Mouse (Mus musculus): ENCODE results near the gene Lrrc34. TPM values are rescaled to one million over a fixed set of nuclear protein-coding genes. Genes with fewer than 3 reads are reported as not detected.

The Lrrc34 gene
- polyA plus RNA-seq, 1 experiment from 2014 or later = 0.40 TPM

DNA sequence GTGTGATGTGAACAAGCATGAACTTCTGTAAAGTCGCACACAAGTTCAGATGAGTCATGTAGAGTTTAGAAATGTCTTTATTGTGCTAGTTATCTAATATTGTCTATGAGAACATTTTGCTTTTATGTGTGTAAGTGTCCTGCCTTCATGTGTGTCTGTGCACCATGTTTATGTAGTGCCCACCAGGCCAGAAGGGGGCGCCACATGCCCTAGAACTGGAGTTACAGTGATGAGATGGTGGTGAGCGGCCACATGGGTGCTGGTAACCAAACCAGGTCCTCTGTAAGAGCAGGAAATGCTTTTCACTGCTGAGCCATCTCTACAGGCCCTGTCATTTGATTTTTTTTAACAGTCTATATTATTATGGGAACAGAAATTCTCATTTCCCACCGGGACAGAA is 12.0 kb downstream of the Lrrc34 start:
- no peak for ATAC-seq
- Histone ChIP-seq H3K4me2 (replicated peaks) (no peak overlapping the region), H3K36me3 (no peaks in the 10 kb centered on the region), H3K9me3 (no peaks in the 10 kb centered on the region), H3K27me3 (replicated peaks) (no peaks in the 10 kb centered on the region), H3K4me3 (replicated peaks) (no peak overlapping the region), H3K27ac (no peak overlapping the region), H3K4me1 (replicated peaks) (no peaks in the 10 kb centered on the region), H3K9ac (no peak overlapping the region)
- 78% methylated on average over 4 of the region's 4 CpGs for WGBS

DNA sequence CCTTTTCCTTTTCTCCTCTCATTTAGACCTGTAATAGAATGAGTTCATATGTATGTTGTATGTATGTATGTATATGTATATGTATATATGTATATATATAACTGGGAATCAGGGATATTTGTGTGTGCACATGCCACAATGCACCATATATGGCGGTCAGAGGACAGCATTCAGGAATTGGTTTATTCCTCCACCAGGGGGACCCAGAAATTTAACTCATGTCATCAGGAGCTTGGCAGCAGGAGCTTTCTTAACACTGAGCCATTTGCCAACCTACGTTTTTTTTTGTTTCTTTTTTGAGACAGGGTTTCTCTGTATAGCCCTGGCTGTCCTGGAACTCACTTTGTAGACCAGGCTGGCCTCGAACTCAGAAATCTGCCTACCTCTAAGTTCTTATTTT is 14.0 kb downstream of the Lrrc34 start:
- WGBS = 62% methylated on average over 3 of the region's 3 CpGs
- Histone ChIP-seq H3K27me3 (replicated peaks) (no peaks in the 10 kb centered on the region), H3K9me3 (no peaks in the 10 kb centered on the region), H3K9ac (no peak overlapping the region), H3K4me2 (replicated peaks) (no peak overlapping the region), H3K4me3 (replicated peaks) (no peak overlapping the region), H3K4me1 (replicated peaks) (no peaks in the 10 kb centered on the region), H3K27ac (no peak overlapping the region), H3K36me3 (no peaks in the 10 kb centered on the region)
- ATAC-seq = no peak

DNA sequence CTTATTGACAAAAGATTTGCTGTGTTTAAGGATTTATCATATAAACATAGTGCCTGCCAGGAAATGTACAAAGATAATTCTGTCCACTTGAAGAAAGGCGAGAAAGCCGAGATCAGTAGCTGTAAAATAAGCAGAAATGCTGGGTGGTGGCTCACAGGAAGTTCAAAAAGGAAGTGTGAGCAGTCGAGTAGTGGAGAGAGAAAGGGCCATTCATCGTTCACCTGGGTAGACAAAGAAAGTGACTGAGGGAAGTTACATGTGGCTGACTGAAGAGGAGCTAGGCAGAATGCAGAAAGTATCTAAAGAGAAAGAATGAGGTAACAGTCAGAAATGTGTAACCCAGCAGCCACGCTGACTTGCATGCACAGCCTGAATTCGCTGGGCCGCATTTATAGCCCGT is 27.5 kb downstream of the Lrrc34 start:
- Histone ChIP-seq H3K27me3 (replicated peaks) (no peaks in the 10 kb centered on the region), H3K27ac (no peak overlapping the region), H3K36me3 (peaks cover 13% of the 10 kb centered on the region), H3K4me1 (replicated peaks) (no peaks in the 10 kb centered on the region), H3K4me2 (replicated peaks) (no peak overlapping the region), H3K9me3 (no peaks in the 10 kb centered on the region), H3K9ac (no peak overlapping the region), H3K4me3 (replicated peaks) (no peak overlapping the region)
- 80% methylated on average over 8 of the region's 8 CpGs for WGBS
- no peak for ATAC-seq

DNA sequence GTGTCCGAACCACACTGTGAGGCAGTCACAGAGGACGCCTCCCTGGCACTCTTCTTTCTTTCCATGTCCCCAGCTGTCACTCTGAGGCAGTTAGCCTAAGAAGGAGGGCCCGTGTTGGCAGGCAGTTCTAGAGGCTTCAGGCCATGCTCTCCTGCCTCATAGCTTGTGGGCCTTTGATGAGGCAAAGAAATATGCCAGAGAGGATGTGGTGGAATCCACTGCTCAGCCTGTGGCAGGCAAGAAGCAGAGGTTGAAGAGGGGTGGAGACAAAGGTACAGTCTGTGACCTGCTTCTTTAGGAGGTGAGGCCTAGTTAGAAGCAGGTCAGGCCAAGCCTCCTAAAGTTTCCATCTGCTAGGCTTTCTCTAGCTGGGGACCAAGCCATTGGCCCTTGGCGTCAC is 36.7 kb downstream of the Lrrc34 start:
- Histone ChIP-seq H3K4me2 (replicated peaks) (no peak overlapping the region), H3K9ac (no peak overlapping the region), H3K4me3 (replicated peaks) (no peak overlapping the region), H3K9me3 (no peaks in the 10 kb centered on the region), H3K27ac (no peak overlapping the region), H3K36me3 (peaks cover 38% of the 10 kb centered on the region), H3K4me1 (replicated peaks) (no peaks in the 10 kb centered on the region), H3K27me3 (replicated peaks) (no peaks in the 10 kb centered on the region)
- no peak for ATAC-seq
- WGBS = 90% methylated on average over 4 of the region's 4 CpGs

DNA sequence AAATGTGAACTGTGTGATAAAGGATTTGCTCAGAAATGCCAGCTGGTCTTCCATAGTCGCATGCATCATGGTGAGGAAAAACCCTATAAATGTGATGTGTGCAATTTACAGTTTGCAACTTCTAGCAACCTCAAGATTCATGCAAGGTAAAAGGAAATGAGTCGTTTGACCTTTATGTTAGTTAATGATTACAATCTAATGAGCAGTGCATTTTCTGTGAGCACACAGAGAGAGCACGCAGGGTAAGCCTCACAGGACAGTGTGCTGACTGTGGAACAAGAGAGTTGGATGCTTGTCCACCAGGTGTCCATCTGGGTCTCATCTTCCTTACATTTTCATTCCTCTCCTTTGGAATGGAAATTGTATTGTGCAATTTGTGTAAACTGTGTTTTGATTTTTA is 38.7 kb downstream of the Lrrc34 start:
- Histone ChIP-seq H3K36me3 (peaks cover 32% of the 10 kb centered on the region), H3K9me3 (no peaks in the 10 kb centered on the region)
- 63% methylated on average over 3 of the region's 3 CpGs for WGBS

DNA sequence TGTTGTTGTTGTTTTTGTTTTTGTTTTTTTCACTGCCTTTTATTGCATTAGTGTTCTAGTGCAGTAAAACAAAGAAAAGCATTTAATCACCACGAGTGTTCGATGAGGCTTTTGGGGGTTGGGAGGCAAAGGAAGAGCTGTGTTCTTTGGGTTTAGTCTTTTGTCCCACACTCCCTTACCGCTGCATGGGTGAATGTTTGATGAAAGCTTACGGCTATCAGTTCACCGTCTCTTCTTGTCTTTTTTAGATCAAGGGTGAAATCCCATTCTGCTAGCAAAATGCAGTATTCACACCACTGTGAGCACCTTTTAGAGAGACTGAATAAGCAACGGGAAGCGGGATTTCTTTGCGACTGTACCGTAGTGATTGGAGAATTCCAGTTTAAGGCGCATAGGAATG is 44.4 kb downstream of the Lrrc34 start:
- Histone ChIP-seq H3K9ac (peak overlapping the region; percentile 90), H3K4me1 (replicated peaks) (peaks cover 9% of the 10 kb centered on the region), H3K27ac (no peak overlapping the region), H3K9me3 (no peaks in the 10 kb centered on the region), H3K36me3 (peaks cover 10% of the 10 kb centered on the region; the same call in 1 of the 2 replicates), H3K4me2 (replicated peaks) (peak overlapping the region; percentile 65), H3K27me3 (replicated peaks) (no peaks in the 10 kb centered on the region), H3K4me3 (replicated peaks) (peak overlapping the region; percentile 83)
- 34% methylated on average over 10 of the region's 10 CpGs for WGBS
- ATAC-seq = no peak

More for the DNA sequence above, 38.7 kb downstream of the Lrrc34 start:
- H3K27me3 ChIP-seq (replicated peaks) = no peaks in the 10 kb centered on the region
- H3K4me1 ChIP-seq (replicated peaks) = no peaks in the 10 kb centered on the region
- H3K27ac ChIP-seq = no peak overlapping the region
- no peak overlapping the region for H3K4me3 ChIP-seq (replicated peaks)
- ATAC-seq = peak; percentile 73; the same call in 1 of the 2 replicates
- H3K4me2 ChIP-seq (replicated peaks) = no peak overlapping the region
- no peak overlapping the region for H3K9ac ChIP-seq

DNA sequence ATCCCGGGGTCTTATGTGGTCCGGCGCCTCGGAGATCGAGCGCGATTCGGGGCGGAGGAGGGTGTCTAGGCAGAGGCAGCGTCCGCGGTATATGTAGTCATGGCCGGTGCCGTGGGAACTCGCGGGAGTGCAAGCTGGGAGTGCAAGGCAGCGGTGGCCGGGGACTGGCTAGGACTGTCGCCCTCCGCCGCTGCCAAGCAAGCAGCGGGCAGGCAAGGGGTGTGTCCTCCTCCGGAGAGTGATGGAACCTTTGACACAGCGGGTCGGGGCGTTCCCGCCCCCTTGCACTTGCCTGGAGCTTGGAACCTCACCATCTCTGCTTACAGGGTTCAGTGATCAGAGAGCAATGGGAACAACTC is 45.0 kb downstream of the Lrrc34 start:
- Histone ChIP-seq H3K36me3 (peaks cover 8% of the 10 kb centered on the region; the same call in 1 of the 2 replicates), H3K27ac (peak overlapping the region; percentile 93), H3K4me2 (replicated peaks) (peak overlapping the region; percentile 65), H3K9ac (peak overlapping the region; percentile 90), H3K4me3 (replicated peaks) (peak overlapping the region; percentile 83), H3K9me3 (no peaks in the 10 kb centered on the region), H3K4me1 (replicated peaks) (peaks cover 9% of the 10 kb centered on the region), H3K27me3 (replicated peaks) (no peaks in the 10 kb centered on the region)
- ATAC-seq = peak; percentile 71
- under 1% methylated on average over 27 of the region's 27 CpGs for WGBS

DNA sequence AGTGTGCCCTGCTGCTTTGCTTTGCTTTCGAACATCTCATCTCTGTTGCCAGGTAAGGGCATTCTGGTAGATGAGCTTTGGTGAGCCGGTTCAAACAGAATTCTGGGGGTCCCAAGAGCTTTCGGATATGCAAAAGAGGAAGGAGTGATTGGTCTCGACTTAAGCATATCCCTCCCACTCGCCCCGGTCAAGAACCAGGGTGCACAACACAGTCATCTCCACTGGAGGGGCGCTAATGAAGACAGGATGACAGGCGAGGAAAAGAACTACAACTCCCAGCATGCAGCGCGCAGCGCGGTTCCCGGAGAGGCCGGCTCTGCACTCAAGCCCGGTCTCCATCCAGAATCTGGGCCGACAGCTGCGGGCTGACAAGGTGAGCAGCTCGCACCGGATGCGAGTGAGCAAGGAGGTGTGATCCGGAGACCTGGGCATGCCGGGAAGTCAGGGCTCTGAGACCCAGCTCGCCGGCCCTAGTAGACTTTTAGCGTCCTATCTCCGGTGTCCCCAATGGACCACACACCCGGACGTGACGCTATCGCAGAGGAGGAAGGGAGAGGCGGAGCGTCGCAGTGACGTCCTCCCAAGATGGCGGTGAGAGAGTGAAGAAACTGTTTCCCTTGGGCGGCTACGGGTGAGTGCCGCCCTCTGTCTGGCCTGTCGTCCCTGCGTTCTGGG is 45.5 kb downstream of the Lrrc34 start, which contains the start of gene Mynn:
TSS of gene Mynn (plus strand) at position 1 of the 675 bp plus-strand sequence.
- H3K9me3 ChIP-seq = no peaks in the 10 kb centered on the region
- H3K27ac ChIP-seq = peak within 1 kb of the TSS; percentile 93
- peaks cover 2% of the 10 kb centered on the region; the same call in 1 of the 2 replicates for H3K36me3 ChIP-seq
- peak; percentile 95 for ATAC-seq
- H3K4me2 ChIP-seq (replicated peaks) = peak within 1 kb of the TSS; percentile 79
- peak within 1 kb of the TSS; percentile 90 for H3K9ac ChIP-seq
- WGBS = under 1% methylated on average over 40 of the region's 40 CpGs
- H3K4me3 ChIP-seq (replicated peaks) = peak within 1 kb of the TSS; percentile 83
- peaks cover 9% of the 10 kb centered on the region for H3K4me1 ChIP-seq (replicated peaks)
- H3K27me3 ChIP-seq (replicated peaks) = no peaks in the 10 kb centered on the region

DNA sequence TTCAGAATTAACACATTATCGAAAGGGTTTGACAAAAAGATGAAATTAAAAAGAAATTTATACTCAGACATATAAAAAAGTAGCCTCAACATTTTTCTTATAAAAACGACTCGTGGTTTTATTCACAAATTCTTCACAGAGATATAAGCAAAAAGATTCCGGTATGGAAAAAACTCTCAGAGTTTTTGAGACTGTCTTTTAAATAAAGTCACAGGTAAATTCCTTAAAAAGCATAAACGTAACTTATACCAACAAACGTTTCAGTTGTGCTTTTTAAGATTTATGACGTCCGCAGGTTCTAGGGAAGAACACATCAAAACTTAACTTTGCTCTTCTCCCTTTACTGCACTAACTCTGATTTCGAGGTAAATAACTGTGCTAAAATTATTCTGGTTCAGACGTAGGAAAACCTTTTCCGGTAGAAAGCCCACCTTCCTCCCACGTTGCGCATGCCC is 46.0 kb downstream of the Lrrc34 start:
- peaks cover 9% of the 10 kb centered on the region for H3K4me1 ChIP-seq (replicated peaks)
- H3K4me2 ChIP-seq (replicated peaks) = peak overlapping the region; percentile 79
- ATAC-seq = no peak
- peak overlapping the region; percentile 83 for H3K4me3 ChIP-seq (replicated peaks)
- under 1% methylated on average over 13 of the region's 13 CpGs for WGBS
- no peaks in the 10 kb centered on the region for H3K36me3 ChIP-seq
- no peaks in the 10 kb centered on the region for H3K9me3 ChIP-seq
- H3K27ac ChIP-seq = peak overlapping the region; percentile 93
- H3K9ac ChIP-seq = peak overlapping the region; percentile 90; the same call in 1 of the 2 replicates
- H3K27me3 ChIP-seq (replicated peaks) = no peaks in the 10 kb centered on the region

DNA sequence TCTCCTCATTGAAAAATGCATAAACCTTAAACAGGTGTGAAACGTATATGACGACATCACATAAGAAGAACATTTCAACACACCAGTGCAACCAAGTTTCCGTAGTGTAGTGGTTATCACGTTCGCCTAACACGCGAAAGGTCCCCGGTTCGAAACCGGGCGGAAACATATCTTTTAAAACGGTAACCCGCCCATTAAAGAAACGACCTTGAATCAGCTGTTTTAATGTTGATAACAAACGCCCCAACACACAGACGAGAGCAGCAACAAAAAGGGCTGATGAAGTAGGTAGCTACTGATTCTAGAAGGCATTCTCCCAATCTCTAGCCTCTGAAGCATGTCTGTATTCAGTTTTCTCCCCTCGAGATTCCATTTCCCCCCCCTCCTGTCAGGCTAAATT is 46.5 kb downstream of the Lrrc34 start:
- Histone ChIP-seq H3K4me1 (replicated peaks) (peaks cover 9% of the 10 kb centered on the region), H3K27me3 (replicated peaks) (no peaks in the 10 kb centered on the region), H3K4me2 (replicated peaks) (peak overlapping the region; percentile 79), H3K36me3 (no peaks in the 10 kb centered on the region), H3K4me3 (replicated peaks) (peak overlapping the region; percentile 53), H3K27ac (no peak overlapping the region), H3K9ac (no peak overlapping the region), H3K9me3 (no peaks in the 10 kb centered on the region)
- WGBS = under 1% methylated on average over 17 of the region's 17 CpGs
- ATAC-seq = peak; percentile 40

DNA sequence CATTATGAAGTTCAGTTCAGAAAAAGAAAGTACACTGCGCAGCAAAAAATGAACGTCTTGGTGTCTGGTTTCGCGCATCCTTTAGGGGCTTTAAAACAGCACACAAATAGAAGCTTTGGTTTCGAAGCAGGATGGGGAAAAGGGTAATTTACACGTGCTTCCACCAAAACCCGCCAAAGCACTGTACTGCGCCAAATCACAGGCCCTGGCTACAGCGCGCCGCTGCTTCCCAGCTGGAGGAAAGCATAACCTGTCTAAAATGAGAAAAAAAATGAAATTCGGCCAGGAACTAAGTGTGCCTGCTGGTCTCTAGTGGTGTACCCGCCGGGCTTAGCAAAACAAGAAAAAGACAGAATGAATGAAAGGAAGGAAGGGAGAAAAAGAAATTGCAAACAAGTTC is 47.0 kb downstream of the Lrrc34 start:
- ATAC-seq = no peak; the same call in 1 of the 2 replicates
- H3K27ac ChIP-seq = peak overlapping the region; percentile 51; the same call in 1 of the 2 replicates
- peak overlapping the region; percentile 53 for H3K4me3 ChIP-seq (replicated peaks)
- no peaks in the 10 kb centered on the region for H3K36me3 ChIP-seq
- H3K4me1 ChIP-seq (replicated peaks) = peaks cover 9% of the 10 kb centered on the region
- H3K27me3 ChIP-seq (replicated peaks) = no peaks in the 10 kb centered on the region
- WGBS = under 1% methylated on average over 14 of the region's 14 CpGs
- no peaks in the 10 kb centered on the region for H3K9me3 ChIP-seq
- peak overlapping the region; percentile 79 for H3K4me2 ChIP-seq (replicated peaks)
- peak overlapping the region; percentile 57 for H3K9ac ChIP-seq

DNA sequence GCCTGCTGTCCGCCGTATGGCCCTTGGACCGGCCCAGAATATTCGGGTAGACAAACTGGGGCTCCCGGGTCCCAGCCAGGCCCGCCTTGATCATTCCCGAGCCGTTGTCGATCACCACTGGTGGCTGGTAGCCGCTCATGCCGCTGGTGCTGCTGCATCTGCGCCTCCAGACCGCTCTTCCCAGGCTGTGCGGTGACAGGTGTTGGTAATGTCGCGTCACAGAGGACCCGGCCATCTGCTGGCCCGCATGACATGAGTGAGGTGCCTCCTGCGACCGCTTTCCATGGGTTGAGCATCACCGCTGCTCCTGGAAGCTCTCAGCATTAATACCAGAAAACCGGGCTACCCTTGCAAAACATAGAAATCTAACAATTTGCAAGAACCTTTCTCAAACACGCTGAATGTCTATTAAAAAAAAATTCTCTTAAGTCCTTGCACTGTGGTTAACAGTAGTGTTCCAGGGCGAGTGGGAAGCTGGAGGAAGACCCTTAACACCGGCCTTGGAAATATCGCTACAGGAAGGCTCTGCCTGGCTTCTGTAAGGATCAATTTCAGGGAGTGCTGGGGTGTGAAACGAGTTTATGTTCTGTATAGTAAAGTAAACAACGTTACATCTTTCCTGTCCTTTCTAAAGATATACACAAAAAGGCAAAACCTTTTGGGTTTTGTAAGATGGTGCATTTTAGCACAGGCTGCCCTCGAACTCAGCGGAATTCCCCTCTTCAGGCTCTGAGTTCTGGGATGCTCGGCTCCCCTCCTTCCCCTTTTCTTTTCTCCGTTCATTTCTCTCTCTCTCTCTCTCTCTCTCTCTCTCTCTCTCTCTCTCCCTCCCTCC is 47.7 kb downstream of the Lrrc34 start, which contains the start of gene Actrt3:
TSS of gene Actrt3 (minus strand) at position 229 of the 835 bp plus-strand sequence.
- H3K36me3 ChIP-seq = no peaks in the 10 kb centered on the region
- WGBS = 2% methylated on average over 32 of the region's 32 CpGs

More for the DNA sequence above, 47.7 kb downstream of the Lrrc34 start, which contains the start of gene Actrt3:
- Histone ChIP-seq H3K27me3 (replicated peaks) (no peaks in the 10 kb centered on the region), H3K9me3 (no peaks in the 10 kb centered on the region), H3K27ac (peak within 1 kb of the TSS; percentile 51; the same call in 1 of the 2 replicates), H3K4me3 (replicated peaks) (peak within 1 kb of the TSS; percentile 53), H3K4me2 (replicated peaks) (peak within 1 kb of the TSS; percentile 79), H3K4me1 (replicated peaks) (peaks cover 9% of the 10 kb centered on the region), H3K9ac (peak within 1 kb of the TSS; percentile 57)
- ATAC-seq = no peak

Measured in intestine, embryonic 15.5 days (tissue).